Mouse (Mus musculus) C2C12 (cell line): ENCODE measurements around the gene Tln1.

ENCODE experiments used
- CEBPB ChIP-seq: IDR thresholded peaks from one replicate; pipeline ENCODE4 v1.6.1; 2011; ENCODE audit warnings: low read depth, mild to moderate bottlenecking, control low read depth, moderate library complexity
- CTCF ChIP-seq: IDR thresholded peaks from one replicate; pipeline ENCODE4 v1.5.1; 2011; ENCODE audit not compliant: control insufficient read depth, insufficient read depth, insufficient read length
- FOSL1 ChIP-seq: IDR thresholded peaks from one replicate; pipeline ENCODE4 v1.8.0; 2011; ENCODE audit warnings: mild to moderate bottlenecking, low read length; ENCODE audit not compliant: poor library complexity, insufficient read depth, severe bottlenecking
- MAX ChIP-seq: IDR thresholded peaks from one replicate; pipeline ENCODE4 v1.6.1; 2011; ENCODE audit warnings: mild to moderate bottlenecking, control low read depth
- MYOD1 ChIP-seq: IDR thresholded peaks from one replicate; pipeline ENCODE4 v1.6.1; 2011; ENCODE audit warnings: low read depth; ENCODE audit not compliant: control insufficient read depth, insufficient read length
- MYOG ChIP-seq: IDR thresholded peaks from one replicate; pipeline ENCODE4 v1.6.1; 2011; ENCODE audit not compliant: control insufficient read depth, insufficient read length; ENCODE audit errors: extremely low read depth
- USF1 ChIP-seq: IDR thresholded peaks from one replicate; pipeline ENCODE4 v1.6.1; 2011; ENCODE audit warnings: low read depth, mild to moderate bottlenecking, control low read depth, moderate library complexity

- TF ChIP-seq CTCF (no peak), MAX (no peak), MYOD1 (no peak), USF1 (no peak), FOSL1 (no peak), CEBPB (no peak), MYOG (no peak)
These were observed 6.6 kb downstream of the Tln1 start for GRCm38 (mm10) chr4:43555926-43556325.
